Mouse (Mus musculus) MEL (cell line): ENCODE data around the gene Focad. TPM values are rescaled to one million over a fixed set of nuclear protein-coding genes. Genes with fewer than 3 reads are reported as not detected.

Source experiments
- DNase-seq: peaks from one replicate; pipeline ENCODE4 v3.0.0; 2011; ENCODE audit warnings: low read depth, low spot score
- H3K27ac ChIP-seq: 2 replicates; pipeline ENCODE4 v1.5.1; 2012; ENCODE audit warnings: low read depth, mild to moderate bottlenecking, control low read depth, low read length, moderate library complexity; ENCODE audit not compliant: control insufficient read depth
- H3K27me3 ChIP-seq, 2 experiments: fragments of 150-350 bp in 1 of 2; sonication (generic) in 1 of 2; 2 replicates each; pipeline ENCODE4 v1.6.1; 2012; ENCODE audit warnings: low read length in 2 of 2, mild to moderate bottlenecking in 2 of 2, improper control_type of control experiment in 1 of 2, moderate library complexity in 1 of 2; ENCODE audit not compliant: insufficient read depth in 2 of 2, control insufficient read depth in 1 of 2
- H3K36me3 ChIP-seq, 2 experiments: 2 replicates each; pipeline ENCODE4 v1.6.1; 2012 to 2014; ENCODE audit warnings: low read length in 2 of 2, improper control_type of control experiment in 1 of 2, inconsistent platforms in 1 of 2, mild to moderate bottlenecking in 1 of 2; ENCODE audit not compliant: insufficient read depth in 2 of 2, control insufficient read depth in 1 of 2
- H3K4me1 ChIP-seq, 2 experiments: fragments of 150-350 bp in 1 of 2; sonication (generic) in 1 of 2; 2 replicates each; pipeline ENCODE4 v1.6.1; 2012; ENCODE audit warnings: low read length in 2 of 2, improper control_type of control experiment in 1 of 2, mild to moderate bottlenecking in 1 of 2; ENCODE audit not compliant: insufficient read depth in 2 of 2, control insufficient read depth in 1 of 2
- H3K4me3 ChIP-seq, 2 experiments: fragments of 150-350 bp in 1 of 2; sonication (generic) in 1 of 2; 2 replicates each; pipeline ENCODE4 v1.5.1; 2012; ENCODE audit warnings: low read depth in 2 of 2, low read length in 2 of 2, mild to moderate bottlenecking in 2 of 2, moderate library complexity in 2 of 2, control low read depth in 1 of 2, improper control_type of control experiment in 1 of 2; ENCODE audit not compliant: control insufficient read depth in 1 of 2, insufficient read depth in 1 of 2
- H3K79me2 ChIP-seq: 2 replicates; pipeline ENCODE4 v1.6.1; 2012; ENCODE audit warnings: mild to moderate bottlenecking, low read length, moderate library complexity; ENCODE audit not compliant: control insufficient read depth, poor library complexity, insufficient read depth
- H3K9ac ChIP-seq: 2 replicates; pipeline ENCODE4 v1.6.1; 2012; ENCODE audit warnings: low read depth, mild to moderate bottlenecking, control low read depth, low read length, moderate library complexity; ENCODE audit not compliant: control insufficient read depth, poor library complexity, severe bottlenecking
- H3K9me3 ChIP-seq: fragments of 150-350 bp; sonication (generic); replicated peaks from 2 replicates; pipeline ENCODE4 v1.6.1; 2012; ENCODE audit warnings: mild to moderate bottlenecking, low read length, improper control_type of control experiment, moderate library complexity; ENCODE audit not compliant: insufficient read depth
- CHD2 ChIP-seq: IDR thresholded peaks from 2 replicates; pipeline ENCODE4 v1.6.1; 2011; ENCODE audit warnings: low read length, improper control_type of control experiment
- CTCF ChIP-seq, 3 experiments: IDR thresholded peaks in 2 of 3; conservative IDR thresholded peaks in 1 of 3; 2 replicates each; pipeline ENCODE4 v1.5.1; 2011 to 2012; ENCODE audit warnings: low read length in 3 of 3, low read depth in 2 of 3, mild to moderate bottlenecking in 2 of 3, improper control_type of control experiment in 1 of 3, inconsistent platforms in 1 of 3, mixed read lengths in 1 of 3, moderate library complexity in 1 of 3; ENCODE audit not compliant: control insufficient read depth in 1 of 3, insufficient read depth in 1 of 3, poor library complexity in 1 of 3, severe bottlenecking in 1 of 3
- E2F4 ChIP-seq: IDR thresholded peaks from 2 replicates; pipeline ENCODE4 v1.6.1; 2011; ENCODE audit warnings: low read depth, low read length, improper control_type of control experiment, borderline replicate concordance
- HCFC1 ChIP-seq: IDR thresholded peaks from 2 replicates; pipeline ENCODE4 v1.6.1; 2012; ENCODE audit warnings: low read depth, mild to moderate bottlenecking, inconsistent platforms, low read length, improper control_type of control experiment, moderate library complexity
- MYB ChIP-seq: IDR thresholded peaks from 2 replicates; pipeline ENCODE4 v1.6.1; 2011; ENCODE audit warnings: mild to moderate bottlenecking, low read depth, low read length, improper control_type of control experiment
- NRF1 ChIP-seq: IDR thresholded peaks from 2 replicates; pipeline ENCODE4 v1.6.1; 2014; ENCODE audit warnings: low read depth, mild to moderate bottlenecking, inconsistent platforms, low read length, improper control_type of control experiment, moderate library complexity; ENCODE audit not compliant: poor library complexity, insufficient read depth, severe bottlenecking
- POLR2A ChIP-seq, 2 experiments: IDR thresholded peaks; 2 replicates each; pipeline ENCODE4 v1.6.1; 2011 to 2012; ENCODE audit warnings: low read length in 2 of 2, mild to moderate bottlenecking in 2 of 2, control low read depth in 1 of 2, improper control_type of control experiment in 1 of 2, low read depth in 1 of 2, moderate library complexity in 1 of 2; ENCODE audit not compliant: control insufficient read depth in 1 of 2, insufficient read depth in 1 of 2, poor library complexity in 1 of 2
- POLR2AphosphoS2 ChIP-seq: IDR thresholded peaks from 2 replicates; pipeline ENCODE4 v1.6.1; 2011; ENCODE audit warnings: low read length, improper control_type of control experiment
- POLR2AphosphoS5 ChIP-seq: IDR thresholded peaks from 2 replicates; pipeline ENCODE4 v1.6.1; 2012; ENCODE audit warnings: low read depth, borderline replicate concordance, mild to moderate bottlenecking, inconsistent platforms, low read length, moderate library complexity, mixed read lengths
- RAD21 ChIP-seq: IDR thresholded peaks from 2 replicates; pipeline ENCODE4 v1.6.1; 2011; ENCODE audit warnings: mild to moderate bottlenecking, low read depth, low read length, improper control_type of control experiment
- ZC3H11A ChIP-seq: IDR thresholded peaks from 2 replicates; pipeline ENCODE4 v1.6.1; 2012; ENCODE audit warnings: low read depth, mild to moderate bottlenecking, inconsistent platforms, low read length, improper control_type of control experiment
- ZNF384 ChIP-seq: IDR thresholded peaks from 2 replicates; pipeline ENCODE4 v1.6.1; 2012; ENCODE audit warnings: low read depth, mild to moderate bottlenecking, inconsistent platforms, low read length, improper control_type of control experiment
- polyA plus RNA-seq, 2 experiments: library from polyadenylated mRNA; stranded (reverse) in 1 of 2; unstranded in 1 of 2; fragments of >175 nt in 1 of 2; fragments of >200 nt in 1 of 2; gene quantifications; 2 replicates each; pipeline versions ENCODE4 v1.2.1 to v1.2.4; 2012; ENCODE audit warnings: low replicate concordance in 2 of 2, low read depth in 1 of 2; ENCODE audit not compliant: insufficient read length in 2 of 2, insufficient read depth in 1 of 2, missing spikeins in 1 of 2
- total RNA-seq: library from RNA; depleted of rRNA; stranded (reverse); fragments of 300-350 nt; gene quantifications from 2 replicates; pipeline ENCODE4 v1.2.3, GENCODE M21; 2012

Gene Focad
- total and polyA plus RNA-seq, 3 experiments = 17.8 to 19.7 TPM; not detected in 1

GRCm38 (mm10) chr4:88424563-88424962 is 330.1 kb downstream of the Focad start (continued):
- TF ChIP-seq CTCF (IDR thresholded peaks at IDR 0.05 in 2 of 3, conservative IDR thresholded peaks at IDR 0.05 in 1 of 3; ENCODE audit: control insufficient read depth in 1 of 3, insufficient read depth in 1 of 3, low read depth in 2 of 3, low read length in 3 of 3, poor library complexity in 1 of 3, severe bottlenecking in 1 of 3) (no peak), POLR2AphosphoS2 (no peak), ZC3H11A (no peak), E2F4 (no peak)
- TF ChIP-seq, all 39 proteins: peak for 6

DNA sequence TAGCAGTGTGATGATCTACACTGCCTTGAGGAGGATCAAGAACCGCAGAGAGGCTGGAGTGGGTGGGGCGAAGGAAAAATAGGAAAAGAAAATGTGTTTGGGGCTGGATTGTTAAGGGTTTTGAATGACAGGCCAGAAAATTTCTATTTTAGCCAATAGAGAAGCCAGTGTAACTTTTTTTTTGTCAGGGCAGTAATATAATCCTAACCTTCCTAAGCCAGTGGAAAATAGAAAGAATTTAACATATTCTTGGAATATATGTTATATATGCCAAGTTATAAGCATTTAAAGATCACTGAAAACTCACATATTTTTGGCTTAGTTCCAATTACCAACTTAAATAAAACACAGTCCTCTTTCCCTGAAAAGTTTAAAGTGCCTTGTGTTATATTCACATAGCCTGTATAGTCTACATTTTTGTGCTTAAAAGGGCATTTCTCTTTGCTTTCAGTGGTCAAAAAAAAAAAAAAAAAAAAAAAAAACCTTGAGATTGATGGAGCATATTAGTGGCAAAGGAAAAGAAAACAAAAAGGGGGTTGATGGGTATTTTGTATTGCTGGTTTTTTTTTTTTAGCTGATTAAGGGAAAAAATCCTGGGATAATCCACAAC is 333.3 kb downstream of the Focad start:
- peaks cover 0 to 21% of the 10 kb centered on the region in 2 experiments; a peak in 2 of 4 replicates for H3K36me3 ChIP-seq
- H3K4me3 ChIP-seq = no peak overlapping the region
- no peaks in the 10 kb centered on the region for H3K9me3 ChIP-seq
- no peak overlapping the region for H3K27ac ChIP-seq
- TF ChIP-seq ZNF384 (peak; percentile 69), POLR2A (IDR thresholded peaks at IDR 0.05; ENCODE audit: control insufficient read depth in 1 of 2, insufficient read depth in 1 of 2, low read depth in 1 of 2, low read length in 2 of 2, poor library complexity in 1 of 2) (no peak)
- no peaks in the 10 kb centered on the region for H3K27me3 ChIP-seq
- peaks cover 0 to 8% of the 10 kb centered on the region in 2 experiments; a peak in 2 of 4 replicates for H3K4me1 ChIP-seq
- H3K9ac ChIP-seq = no peak overlapping the region
- DNase-seq = no peak
- H3K79me2 ChIP-seq = no peaks in the 10 kb centered on the region

GRCm38 (mm10) chr4:88432412-88433024 is 338.1 kb downstream of the Focad start:
- Histone ChIP-seq H3K36me3 (no peaks in the 10 kb centered on the region), H3K9me3 (no peaks in the 10 kb centered on the region), H3K4me1 (no peaks in the 10 kb centered on the region), H3K27ac (no peak overlapping the region), H3K79me2 (no peaks in the 10 kb centered on the region), H3K9ac (no peak overlapping the region), H3K27me3 (no peaks in the 10 kb centered on the region), H3K4me3 (no peak overlapping the region)
- DNase-seq = no peak
- no peak for TF ChIP-seq POLR2A (IDR thresholded peaks at IDR 0.05; ENCODE audit: control insufficient read depth in 1 of 2, insufficient read depth in 1 of 2, low read depth in 1 of 2, low read length in 2 of 2, poor library complexity in 1 of 2)
- TF ChIP-seq CHD2 = no peak
- no peak for TF ChIP-seq MYB
- TF ChIP-seq RAD21 = no peak
- no peak for TF ChIP-seq POLR2AphosphoS5
- no peak for TF ChIP-seq NRF1
- no peak for TF ChIP-seq HCFC1
